Mouse (Mus musculus): ENCODE measurements around the gene Polh.

Polh gene

GRCm38 (mm10) chr17:46132058-46132718 is 70.3 kb downstream of the Polh start:
- no peak for DNase-seq (ENCODE audit: low read depth, low spot score)

GRCm38 (mm10) chr17:46129741-46130498 is 72.5 kb downstream of the Polh start:
- no peak for DNase-seq (ENCODE audit: low read depth, low spot score)

GRCm38 (mm10) chr17:46127814-46128493 is 74.5 kb downstream of the Polh start:
- DNase-seq (ENCODE audit: low read depth, low spot score), result no peak

GRCm38 (mm10) chr17:46126608-46127007 is 75.8 kb downstream of the Polh start:
- DNase-seq (ENCODE audit: low read depth, low spot score), result no peak

GRCm38 (mm10) chr17:46123953-46124700 is 78.3 kb downstream of the Polh start:
- no peak for DNase-seq (ENCODE audit: low read depth, low spot score)

- no peak for DNase-seq (ENCODE audit: low read depth, low spot score)
These were observed 79.2 kb downstream of the Polh start for GRCm38 (mm10) chr17:46123285-46123684.

- DNase-seq (ENCODE audit: low read depth, low spot score), result no peak
These were observed 79.7 kb downstream of the Polh start for GRCm38 (mm10) chr17:46122791-46123190.

Data from brain, embryonic 18.5 days (tissue).